Mouse (Mus musculus) bone marrow macrophage, adult 2 months (primary cell): ENCODE measurements at regions not wholly inside any gene's neighbourhood (a gene's known extent, or its start where the extent isn't known, plus 50 kb on each side); places are given as distances from the start of the nearest gene placed in this dataset.

Experiments
- CTCF ChIP-seq: IDR thresholded peaks from 2 replicates; pipeline ENCODE4 v1.5.1; 2012; ENCODE audit warnings: low read depth, mild to moderate bottlenecking, low read length, moderate library complexity
- POLR2A ChIP-seq: IDR thresholded peaks from 2 replicates; pipeline ENCODE4 v1.6.1; 2012; ENCODE audit warnings: mild to moderate bottlenecking, low read depth, low read length, borderline replicate concordance

GRCm38 (mm10) chr2:84266883-84267554 lies 158.2 kb downstream of the Calcrl start:
- TF ChIP-seq CTCF (no peak), POLR2A (no peak)
